Mouse (Mus musculus) heart, adult 9 months (tissue): ENCODE measurements at regions not wholly inside any gene's neighbourhood (a gene's known extent, or its start where the extent isn't known, plus 50 kb on each side); places are given as distances from the start of the nearest gene placed in this dataset.
"Not testable (repeated sequence)": the region's sequence is repeated elsewhere in the genome, so short reads cannot be mapped to it uniquely, and the experiment has no call there.

ENCODE experiments used
- DNase-seq, 2 experiments: peaks; one replicate each; pipeline ENCODE4 v3.0.0; 2022; ENCODE audit warnings: low spot score in 2 of 2

- no peak for DNase-seq
Observed at GRCm38 (mm10) chr11:12589757-12590373, 125.1 kb upstream of the Cobl start.

GRCm38 (mm10) chr11:12584851-12585680, 120.3 kb upstream of the Cobl start:
- not testable (repeated sequence) for DNase-seq

- no peak for DNase-seq
Observed at GRCm38 (mm10) chr11:12578999-12579576, 114.3 kb upstream of the Cobl start.

GRCm38 (mm10) chr11:12559663-12560062, 94.9 kb upstream of the Cobl start:
- DNase-seq: no peak

GRCm38 (mm10) chr11:12558995-12559633, 94.4 kb upstream of the Cobl start:
- DNase-seq: peak in 1 of 2 experiments; percentile 4

- DNase-seq: no peak
Observed at GRCm38 (mm10) chr11:12558176-12558575, 93.4 kb upstream of the Cobl start.

- no peak for DNase-seq
Observed at GRCm38 (mm10) chr11:12545771-12546170, 81.0 kb upstream of the Cobl start.

- DNase-seq: no peak
Observed at GRCm38 (mm10) chr11:12543042-12543441, 78.3 kb upstream of the Cobl start.

GRCm38 (mm10) chr11:12540333-12540870, 75.6 kb upstream of the Cobl start:
- DNase-seq: no peak

GRCm38 (mm10) chr11:12535063-12535462, 70.3 kb upstream of the Cobl start:
- no peak for DNase-seq

GRCm38 (mm10) chr11:12532288-12532687, 67.5 kb upstream of the Cobl start:
- peak; percentile 3 for DNase-seq

- not testable (repeated sequence) for DNase-seq
Observed at GRCm38 (mm10) chr11:12522063-12522462, 57.3 kb upstream of the Cobl start.

- no peak for DNase-seq
Observed at GRCm38 (mm10) chr11:12521286-12521685, 56.5 kb upstream of the Cobl start.

GRCm38 (mm10) chr11:12516374-12516773, 51.6 kb upstream of the Cobl start:
- DNase-seq: no peak
